Mouse (Mus musculus): Measurements from ENCODE around the gene Ly86. TPM values are rescaled to one million over a fixed set of nuclear protein-coding genes. Genes with fewer than 3 reads are reported as not detected.
A peak's percentile ranks its signal among the peaks of the same experiment; 100 is the strongest.

Ly86 gene
- 5.8 and 7.3 TPM in 2 replicates for polyA plus RNA-seq (2015; fragmentation: Nextera tagmentation; extraction: Ambion mirVana)

- 88% methylated on average over 28 of the region's 28 CpGs for WGBS
- H3K36me3 ChIP-seq (ENCODE audit: control insufficient read depth, insufficient read depth): no peaks in the 10 kb centered on the region
- H3K4me2 ChIP-seq (ENCODE audit: low read depth, low read length): no peak within 1 kb of the TSS
- no peak within 1 kb of the TSS for H3K9ac ChIP-seq (ENCODE audit: low read length)
- no peak within 1 kb of the TSS for H3K27ac ChIP-seq (ENCODE audit: low read length)
- no peak for ATAC-seq (replicated peaks; ENCODE audit: extremely low read depth, insufficient read depth, low FRiP score)
- H3K4me1 ChIP-seq (ENCODE audit: control insufficient read depth, insufficient read depth, low read length): no peaks in the 10 kb centered on the region
- no peaks in the 10 kb centered on the region for H3K27me3 ChIP-seq (ENCODE audit: control insufficient read depth, insufficient read depth, low read length)
- H3K9me3 ChIP-seq (replicated peaks; ENCODE audit: control insufficient read depth, low read length): no peaks in the 10 kb centered on the region
- no peak within 1 kb of the TSS for H3K4me3 ChIP-seq (ENCODE audit: low read length)
These were observed at the start of gene Ly86 for GRCm38 (mm10) chr13:37344909-37345772. Ly86 (plus strand) TSS chr13:37345208.

GRCm38 (mm10) chr13:37297886-37298285 is 47.1 kb upstream of the Ly86 start:
- ATAC-seq (replicated peaks; ENCODE audit: extremely low read depth, insufficient read depth, low FRiP score): no peak
- 71% methylated on average over 5 of the region's 5 CpGs for WGBS
- H3K27me3 ChIP-seq (ENCODE audit: control insufficient read depth, insufficient read depth, low read length): no peaks in the 10 kb centered on the region
- no peak overlapping the region for H3K4me2 ChIP-seq (ENCODE audit: low read depth, low read length)
- H3K4me3 ChIP-seq (ENCODE audit: low read length): no peak overlapping the region
- H3K36me3 ChIP-seq (ENCODE audit: control insufficient read depth, insufficient read depth): no peaks in the 10 kb centered on the region
- no peak overlapping the region for H3K27ac ChIP-seq (ENCODE audit: low read length)
- H3K9ac ChIP-seq (ENCODE audit: low read length): no peak overlapping the region
- no peaks in the 10 kb centered on the region for H3K9me3 ChIP-seq (replicated peaks; ENCODE audit: control insufficient read depth, low read length)
- no peaks in the 10 kb centered on the region for H3K4me1 ChIP-seq (ENCODE audit: control insufficient read depth, insufficient read depth, low read length)

GRCm38 (mm10) chr13:37298856-37299255 is 46.2 kb upstream of the Ly86 start:
- Histone ChIP-seq H3K27ac (ENCODE audit: low read length) (no peak overlapping the region), H3K4me2 (ENCODE audit: low read depth, low read length) (no peak overlapping the region), H3K4me3 (ENCODE audit: low read length) (no peak overlapping the region), H3K36me3 (ENCODE audit: control insufficient read depth, insufficient read depth) (no peaks in the 10 kb centered on the region), H3K27me3 (ENCODE audit: control insufficient read depth, insufficient read depth, low read length) (no peaks in the 10 kb centered on the region), H3K9me3 (replicated peaks; ENCODE audit: control insufficient read depth, low read length) (no peaks in the 10 kb centered on the region), H3K4me1 (ENCODE audit: control insufficient read depth, insufficient read depth, low read length) (no peaks in the 10 kb centered on the region), H3K9ac (ENCODE audit: low read length) (no peak overlapping the region)
- ATAC-seq (replicated peaks; ENCODE audit: extremely low read depth, insufficient read depth, low FRiP score): no peak
- WGBS: 6% methylated on average over 1 of the region's 1 CpGs

- Histone ChIP-seq H3K27ac (ENCODE audit: low read length) (no peak overlapping the region), H3K4me1 (ENCODE audit: control insufficient read depth, insufficient read depth, low read length) (no peaks in the 10 kb centered on the region), H3K4me2 (ENCODE audit: low read depth, low read length) (no peak overlapping the region), H3K36me3 (ENCODE audit: control insufficient read depth, insufficient read depth) (no peaks in the 10 kb centered on the region), H3K9me3 (replicated peaks; ENCODE audit: control insufficient read depth, low read length) (no peaks in the 10 kb centered on the region), H3K4me3 (ENCODE audit: low read length) (no peak overlapping the region), H3K27me3 (ENCODE audit: control insufficient read depth, insufficient read depth, low read length) (no peaks in the 10 kb centered on the region), H3K9ac (ENCODE audit: low read length) (no peak overlapping the region)
- ATAC-seq (replicated peaks; ENCODE audit: extremely low read depth, insufficient read depth, low FRiP score): no peak
- 48% methylated on average over 5 of the region's 5 CpGs for WGBS
These were observed 42.1 kb upstream of the Ly86 start for GRCm38 (mm10) chr13:37302877-37303276.

GRCm38 (mm10) chr13:37308006-37308405 is 37.0 kb upstream of the Ly86 start:
- Histone ChIP-seq H3K4me3 (ENCODE audit: low read length) (no peak overlapping the region), H3K9ac (ENCODE audit: low read length) (no peak overlapping the region), H3K36me3 (ENCODE audit: control insufficient read depth, insufficient read depth) (no peaks in the 10 kb centered on the region), H3K4me1 (ENCODE audit: control insufficient read depth, insufficient read depth, low read length) (peaks cover 2% of the 10 kb centered on the region; the same call in 1 of the 2 replicates), H3K27ac (ENCODE audit: low read length) (no peak overlapping the region), H3K27me3 (ENCODE audit: control insufficient read depth, insufficient read depth, low read length) (peaks cover 4% of the 10 kb centered on the region; the same call in 1 of the 2 replicates), H3K9me3 (replicated peaks; ENCODE audit: control insufficient read depth, low read length) (no peaks in the 10 kb centered on the region), H3K4me2 (ENCODE audit: low read depth, low read length) (no peak overlapping the region)
- no peak for ATAC-seq (replicated peaks; ENCODE audit: extremely low read depth, insufficient read depth, low FRiP score)
- WGBS: 52% methylated on average over 4 of the region's 4 CpGs

- Histone ChIP-seq H3K9me3 (replicated peaks; ENCODE audit: control insufficient read depth, low read length) (no peaks in the 10 kb centered on the region), H3K4me2 (ENCODE audit: low read depth, low read length) (no peak overlapping the region), H3K4me1 (ENCODE audit: control insufficient read depth, insufficient read depth, low read length) (peaks cover 2% of the 10 kb centered on the region; the same call in 1 of the 2 replicates), H3K4me3 (ENCODE audit: low read length) (no peak overlapping the region), H3K9ac (ENCODE audit: low read length) (no peak overlapping the region), H3K27ac (ENCODE audit: low read length) (no peak overlapping the region), H3K36me3 (ENCODE audit: control insufficient read depth, insufficient read depth) (no peaks in the 10 kb centered on the region), H3K27me3 (ENCODE audit: control insufficient read depth, insufficient read depth, low read length) (peaks cover 10% of the 10 kb centered on the region; the same call in 1 of the 2 replicates)
- 68% methylated on average over 5 of the region's 5 CpGs for WGBS
- ATAC-seq (replicated peaks; ENCODE audit: extremely low read depth, insufficient read depth, low FRiP score): no peak
These were observed 35.7 kb upstream of the Ly86 start for GRCm38 (mm10) chr13:37309296-37309695.

- Histone ChIP-seq H3K4me3 (ENCODE audit: low read length) (no peak overlapping the region), H3K27me3 (ENCODE audit: control insufficient read depth, insufficient read depth, low read length) (peaks cover 10% of the 10 kb centered on the region; the same call in 1 of the 2 replicates), H3K9me3 (replicated peaks; ENCODE audit: control insufficient read depth, low read length) (no peaks in the 10 kb centered on the region), H3K27ac (ENCODE audit: low read length) (no peak overlapping the region), H3K36me3 (ENCODE audit: control insufficient read depth, insufficient read depth) (no peaks in the 10 kb centered on the region), H3K9ac (ENCODE audit: low read length) (no peak overlapping the region), H3K4me1 (ENCODE audit: control insufficient read depth, insufficient read depth, low read length) (peaks cover 2% of the 10 kb centered on the region; the same call in 1 of the 2 replicates), H3K4me2 (ENCODE audit: low read depth, low read length) (no peak overlapping the region)
- 45% methylated on average over 8 of the region's 8 CpGs for WGBS
- no peak for ATAC-seq (replicated peaks; ENCODE audit: extremely low read depth, insufficient read depth, low FRiP score)
These were observed 34.7 kb upstream of the Ly86 start for GRCm38 (mm10) chr13:37310331-37310730.

- 22% methylated on average over 27 of the region's 27 CpGs for WGBS
- peak overlapping the region; percentile 85 for H3K4me2 ChIP-seq (ENCODE audit: low read depth, low read length)
- no peaks in the 10 kb centered on the region for H3K9me3 ChIP-seq (replicated peaks; ENCODE audit: control insufficient read depth, low read length)
- H3K4me3 ChIP-seq (ENCODE audit: low read length): no peak overlapping the region; the same call in 1 of the 2 replicates
- peaks cover 10% of the 10 kb centered on the region; the same call in 1 of the 2 replicates for H3K27me3 ChIP-seq (ENCODE audit: control insufficient read depth, insufficient read depth, low read length)
- H3K36me3 ChIP-seq (ENCODE audit: control insufficient read depth, insufficient read depth): no peaks in the 10 kb centered on the region
- peaks cover 2% of the 10 kb centered on the region; the same call in 1 of the 2 replicates for H3K4me1 ChIP-seq (ENCODE audit: control insufficient read depth, insufficient read depth, low read length)
- no peak for ATAC-seq (replicated peaks; ENCODE audit: extremely low read depth, insufficient read depth, low FRiP score)
- no peak overlapping the region for H3K27ac ChIP-seq (ENCODE audit: low read length)
- H3K9ac ChIP-seq (ENCODE audit: low read length): peak overlapping the region; percentile 71; the same call in 1 of the 2 replicates
These were observed 33.3 kb upstream of the Ly86 start for GRCm38 (mm10) chr13:37311555-37312221.
